Comparison of ENCODE assay signal across 1 mouse cellular context in genomic region chr11:20232016-20232755, GRCm38 (mm10).
A peak's percentile ranks its signal among the peaks of the same experiment; 100 is the strongest.
TF ChIP-seq lines count a peak whose summit lies in the region.

No protein-coding gene starts in this region.

TF ChIP-seq in MEL, 35 proteins besides CTCF, POLR2A, EP300 and RAD21 (continued from another document):
- no peak; the same call in 1 of the 2 replicates for TF ChIP-seq NELFE (IDR thresholded peaks at IDR 0.05; ENCODE audit: low read depth, low read length)
- no peak for TF ChIP-seq GATA1 (IDR thresholded peaks at IDR 0.05; ENCODE audit: low read depth, low read length)
- peak; percentile 80 for TF ChIP-seq MXI1 (IDR thresholded peaks at IDR 0.05; ENCODE audit: low read depth, low read length)
- TF ChIP-seq MYC (IDR thresholded peaks at IDR 0.05; ENCODE audit: low read depth, low read length) = 0 out of 2 replicates have a peak, but pooled peaks have one; percentile 7
- TF ChIP-seq MAZ (IDR thresholded peaks at IDR 0.05; ENCODE audit: low read depth, low read length) = no peak
